Mouse (Mus musculus): ENCODE data around the gene Zfyve19. TPM values are rescaled to one million over a fixed set of nuclear protein-coding genes. Genes with fewer than 3 reads are reported as not detected.

The Zfyve19 gene
- total RNA-seq, 2 experiments from 2014 or later = 51.3 to 52.0 TPM

DNA sequence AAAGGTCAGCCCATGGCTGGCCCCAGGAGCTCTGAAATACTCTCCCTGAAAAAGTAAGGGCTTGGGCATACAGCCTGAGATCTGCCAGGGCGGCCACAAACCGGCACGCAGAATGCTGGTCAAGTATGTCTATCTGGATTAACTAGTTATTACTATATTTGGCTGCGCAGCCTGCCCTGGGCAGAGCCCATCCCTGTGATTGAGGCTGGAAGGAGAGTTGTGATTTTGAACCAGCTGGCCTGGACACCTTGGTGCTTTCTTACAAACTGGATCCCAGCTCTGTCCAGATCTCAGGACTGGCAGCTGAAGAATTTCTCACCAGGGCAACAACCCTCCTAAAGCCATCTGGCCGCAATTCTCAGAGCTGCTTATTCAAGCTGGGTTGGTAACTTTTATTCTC lies 14.3 kb upstream of the Zfyve19 start:
- intact Hi-C loops (cut with DNase I) = no loop called here

DNA sequence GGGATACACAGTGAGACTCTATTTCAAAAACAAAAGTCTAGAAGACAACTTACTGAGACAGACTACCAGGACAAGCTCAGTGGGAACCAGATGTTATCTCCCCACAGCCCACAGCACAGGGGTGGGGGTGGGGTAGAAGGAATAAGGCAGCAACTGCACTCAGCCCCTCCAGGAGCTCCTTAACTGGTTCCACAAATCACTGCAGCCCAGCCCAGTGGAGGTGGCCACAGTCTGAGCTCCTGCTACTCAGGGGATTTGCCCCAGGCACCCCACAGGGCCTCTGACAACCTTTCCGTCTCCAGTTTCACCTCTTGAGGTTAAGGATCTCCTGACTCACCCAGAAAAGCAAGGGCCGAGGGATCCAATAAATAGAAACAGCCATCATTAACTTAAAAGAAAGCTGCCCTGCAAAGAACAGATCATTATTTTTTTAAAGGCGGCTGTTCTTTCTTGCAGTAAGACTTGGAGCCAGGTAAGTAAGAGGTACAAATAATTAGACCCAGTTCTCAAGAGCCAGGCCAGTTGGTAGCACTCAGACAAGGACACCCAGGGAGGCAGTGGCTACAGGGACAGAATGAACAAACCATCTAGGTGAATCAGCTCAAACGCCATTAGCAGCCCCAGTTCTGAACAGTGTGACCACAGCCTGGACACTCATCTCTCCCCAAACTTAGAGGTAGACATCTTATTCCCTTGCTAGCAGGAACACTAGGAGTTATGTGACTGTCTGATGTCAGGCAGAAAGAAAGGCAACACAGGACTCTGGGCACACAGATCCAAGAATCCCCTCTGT lies 11.9 kb upstream of the Zfyve19 start:
- intact Hi-C loops (cut with DNase I) = no loop called here
- no peak for DNase-seq

More for the DNA sequence above, 14.3 kb upstream of the Zfyve19 start:
- DNase-seq = no peak

DNA sequence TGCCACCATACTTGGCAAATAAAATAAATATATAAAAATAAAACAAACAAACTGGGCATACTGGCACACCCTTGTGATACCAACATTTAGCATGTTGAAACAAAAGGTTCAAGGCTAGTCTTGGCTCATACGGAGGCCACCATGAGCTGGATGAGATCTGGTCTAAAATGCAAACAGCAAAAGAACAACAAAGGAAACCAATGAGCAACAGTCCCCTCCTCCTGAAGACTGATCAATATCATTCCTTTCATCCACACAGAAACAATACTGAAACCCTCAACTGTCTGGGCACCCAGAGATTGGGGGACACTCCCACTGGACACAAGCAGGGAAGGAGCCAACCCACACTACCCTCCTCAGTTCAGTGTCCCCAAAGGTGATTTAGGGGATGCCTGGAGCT lies 10.9 kb upstream of the Zfyve19 start:
- no peak for DNase-seq
- intact Hi-C loops (cut with DNase I) = no loop called here

DNA sequence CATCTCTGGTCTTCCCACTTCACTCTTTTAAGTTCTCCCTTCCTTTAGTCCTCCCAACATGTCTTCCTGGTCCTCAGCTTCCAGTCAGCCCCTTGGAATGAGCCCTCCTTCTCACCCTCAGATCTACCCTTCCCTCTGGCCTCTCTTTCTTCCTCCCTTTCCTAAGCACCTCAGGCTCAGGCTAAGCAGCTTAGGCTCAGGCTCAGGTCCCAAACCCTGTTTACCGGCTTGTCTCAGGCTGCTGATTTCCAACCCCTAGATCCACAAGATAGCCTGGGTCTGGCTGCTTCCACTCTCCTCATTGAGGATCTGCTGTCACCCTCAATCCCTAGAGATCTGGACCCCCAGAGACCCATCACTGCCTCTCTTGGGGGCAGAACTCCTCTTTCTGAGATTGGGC lies 10.4 kb upstream of the Zfyve19 start:
- no peak for DNase-seq
- intact Hi-C loops (cut with DNase I) = no loop called here

DNA sequence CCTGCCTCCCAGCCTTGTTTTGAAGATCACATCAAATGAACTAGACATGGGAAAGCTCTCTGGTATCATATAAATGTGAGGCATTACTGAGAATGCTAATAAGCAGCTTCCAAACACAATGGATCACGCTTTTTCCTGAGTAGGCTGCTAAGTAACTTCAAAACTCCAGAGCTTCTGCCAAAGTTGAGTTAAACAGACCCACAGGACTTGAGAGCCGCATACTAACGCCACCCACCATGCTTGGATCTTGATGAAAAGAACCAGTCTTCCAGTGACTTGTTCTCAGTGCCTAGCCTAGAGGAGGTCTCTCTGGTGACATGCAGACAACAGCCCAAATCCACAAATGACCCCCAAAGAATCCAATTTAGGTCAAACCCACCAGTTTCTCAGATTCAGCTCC lies 9.5 kb upstream of the Zfyve19 start:
- intact Hi-C loops (cut with DNase I) = no loop called here
- no peak for DNase-seq

DNA sequence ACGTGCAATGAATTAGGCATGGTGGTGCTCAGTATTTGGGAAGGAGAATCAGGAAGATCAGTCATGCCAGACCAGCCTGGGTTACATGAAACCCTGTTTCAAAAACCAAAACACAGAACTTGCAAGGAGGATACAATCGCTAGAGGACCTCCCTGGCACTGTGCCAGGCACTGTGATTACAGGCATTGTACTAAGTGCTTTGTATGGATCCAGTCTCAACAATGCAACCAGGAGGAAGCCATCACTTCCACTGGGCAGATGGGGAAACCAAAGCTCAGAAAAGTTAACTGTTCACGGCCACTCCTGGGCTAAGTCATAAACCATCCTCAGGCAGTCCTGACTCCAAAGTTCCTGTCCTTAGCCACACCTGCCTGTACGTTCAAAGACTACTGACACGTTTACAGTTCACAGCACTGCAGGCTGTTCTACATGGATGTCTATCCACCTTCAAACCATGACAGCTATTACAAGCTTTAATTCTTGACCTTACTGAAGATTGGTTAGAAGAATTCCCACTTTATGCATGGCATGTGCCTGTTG lies 5.4 kb upstream of the Zfyve19 start:
- peak; percentile 21 for DNase-seq

DNA sequence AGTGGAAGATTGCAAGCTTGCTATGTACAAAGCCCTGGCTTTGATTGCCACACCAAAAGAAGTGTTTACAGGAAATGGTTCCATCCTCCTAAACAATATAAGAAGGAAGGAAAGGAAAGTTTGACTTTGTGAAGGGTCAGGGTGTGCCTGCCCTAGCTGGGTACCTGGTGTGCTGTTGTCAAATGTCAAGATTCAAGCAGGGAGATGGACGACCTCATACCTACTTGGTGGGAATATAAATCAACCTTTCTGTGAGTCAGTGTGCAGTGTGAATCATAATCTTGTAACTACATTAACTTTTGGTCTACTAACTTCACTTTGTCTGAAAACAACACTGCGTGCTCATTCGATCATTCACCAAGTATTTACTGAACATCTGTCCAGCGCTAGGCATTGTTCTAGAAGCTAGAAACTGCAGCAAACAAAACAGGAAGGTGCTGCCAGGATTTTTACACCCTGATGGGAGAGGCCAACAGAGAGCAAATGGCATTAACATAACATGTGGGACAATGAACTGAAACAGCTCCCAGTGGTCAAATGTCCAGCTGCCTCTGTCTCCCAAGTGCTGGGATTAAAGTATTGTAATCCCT lies 4.5 kb upstream of the Zfyve19 start:
- intact Hi-C loops (cut with DNase I) = no loop called here
- no peak for DNase-seq

More for the DNA sequence above, 5.4 kb upstream of the Zfyve19 start:
- intact Hi-C loops (cut with DNase I) = no loop called here

DNA sequence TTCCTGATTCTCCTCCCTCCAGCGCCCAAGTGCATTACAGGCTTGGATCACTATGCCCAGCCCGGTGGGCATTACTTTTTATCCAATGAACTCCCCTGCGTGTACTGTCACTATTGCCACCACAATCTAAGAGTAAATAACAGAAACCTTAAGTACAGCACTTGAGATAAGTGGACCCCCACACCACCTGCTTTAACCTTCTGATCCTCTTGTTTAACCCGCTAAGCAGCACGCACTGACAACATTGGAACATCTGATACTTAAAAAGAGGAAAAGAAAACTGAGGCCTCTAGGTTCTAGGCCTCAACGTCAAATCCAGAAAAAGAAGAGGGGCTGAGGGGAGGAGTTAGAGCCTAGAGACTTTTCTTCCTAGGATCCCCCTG lies 465 bp upstream of the Zfyve19 start:
- DNase-seq = no peak
- intact Hi-C loops (cut with DNase I) = no loop called here

DNA sequence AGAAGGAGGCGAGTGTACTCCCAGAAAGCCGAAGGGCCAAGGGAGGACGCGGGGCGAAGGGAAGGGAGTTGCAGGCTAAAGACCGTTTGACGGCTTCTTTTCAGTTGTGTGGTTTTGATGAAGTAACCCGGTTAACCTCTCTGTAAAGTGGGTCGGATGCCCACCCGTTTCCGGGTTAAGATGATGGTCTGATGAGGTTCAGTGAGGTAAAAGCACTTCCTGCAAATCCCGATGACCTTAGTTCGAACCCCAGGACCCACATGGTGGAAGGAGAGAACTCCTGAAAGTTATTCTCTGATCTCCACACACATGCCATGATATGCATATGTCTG lies 725 bp downstream of the Zfyve19 start:
- intact Hi-C loops (cut with DNase I) = no loop called here
- no peak for DNase-seq

DNA sequence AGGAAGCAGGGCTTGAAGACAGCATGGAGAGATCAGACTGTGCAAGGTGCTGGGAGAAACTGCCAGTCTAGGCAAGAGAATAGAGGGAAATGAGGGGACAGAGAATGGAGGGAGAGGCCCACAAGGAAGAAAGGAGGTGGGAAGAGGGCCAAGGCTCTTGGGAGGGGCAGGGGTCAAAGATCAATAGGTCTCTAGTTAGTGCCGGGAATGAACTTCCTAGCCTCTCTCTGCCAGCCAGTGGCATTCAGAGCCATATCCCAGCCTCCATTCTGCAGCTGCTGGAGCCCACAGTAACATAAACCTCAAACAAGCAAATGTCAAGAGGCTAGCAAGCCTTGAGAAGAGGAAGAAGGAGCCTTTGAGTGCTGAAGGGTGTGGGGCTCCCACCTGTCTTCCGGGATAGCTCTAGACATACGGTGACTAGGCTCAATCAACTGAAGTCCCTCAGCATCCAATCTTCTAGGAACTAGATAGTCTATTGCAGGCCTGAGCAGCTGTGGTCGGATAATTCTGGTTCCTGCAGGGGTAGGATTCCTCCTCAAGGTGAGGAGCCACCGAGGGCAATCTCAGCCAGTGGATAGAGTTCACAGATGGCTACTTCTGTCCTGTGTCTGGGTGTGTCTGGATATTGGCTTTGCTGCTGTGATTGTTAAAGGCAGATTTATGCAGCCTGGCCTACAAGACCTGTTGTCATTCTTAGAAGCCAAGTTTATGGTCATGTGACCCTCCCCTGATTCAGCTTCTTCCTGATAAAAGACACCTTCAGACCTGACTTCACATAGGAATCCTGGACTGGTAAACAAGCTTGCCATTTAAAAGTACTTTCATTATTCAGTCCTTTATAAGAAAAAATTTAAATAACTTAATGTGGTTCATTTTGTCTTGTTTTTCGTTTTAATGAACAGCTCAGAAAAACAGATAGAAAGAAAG lies 21.6 kb downstream of the Zfyve19 start, which contains the start of gene Ppp1r14d:
Gene Ppp1r14d, minus strand, starts transcription at position 132 of the 930 bp plus-strand sequence.
- no peak for DNase-seq
- intact Hi-C loops (cut with DNase I) = no loop called here

DNA sequence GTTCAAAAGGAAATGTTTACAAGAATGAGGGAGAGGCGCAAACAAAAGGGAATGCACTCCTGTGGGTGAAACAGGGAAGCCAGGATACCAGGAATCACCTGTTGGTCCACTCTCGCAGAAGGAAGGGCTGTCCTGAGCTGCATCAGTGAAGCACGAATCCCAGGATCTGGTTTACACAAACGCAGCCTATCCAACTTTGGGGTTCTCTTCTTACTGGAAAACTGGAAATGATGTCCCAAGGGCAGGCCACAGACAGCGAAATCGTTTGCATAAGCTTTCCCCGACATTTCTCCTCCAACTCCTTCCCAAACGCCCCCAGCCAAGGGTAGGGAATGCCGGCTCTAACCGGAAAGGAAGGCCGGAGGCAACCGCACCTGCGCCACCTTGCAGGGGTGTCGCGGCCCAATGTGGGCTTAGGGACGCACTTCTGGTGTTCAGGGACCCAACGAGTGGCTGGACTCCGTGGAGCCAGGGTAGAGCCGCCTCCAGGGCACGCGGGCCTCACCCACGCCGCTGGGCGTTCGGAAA lies 28.3 kb downstream of the Zfyve19 start:
- DNase-seq = no peak

DNA sequence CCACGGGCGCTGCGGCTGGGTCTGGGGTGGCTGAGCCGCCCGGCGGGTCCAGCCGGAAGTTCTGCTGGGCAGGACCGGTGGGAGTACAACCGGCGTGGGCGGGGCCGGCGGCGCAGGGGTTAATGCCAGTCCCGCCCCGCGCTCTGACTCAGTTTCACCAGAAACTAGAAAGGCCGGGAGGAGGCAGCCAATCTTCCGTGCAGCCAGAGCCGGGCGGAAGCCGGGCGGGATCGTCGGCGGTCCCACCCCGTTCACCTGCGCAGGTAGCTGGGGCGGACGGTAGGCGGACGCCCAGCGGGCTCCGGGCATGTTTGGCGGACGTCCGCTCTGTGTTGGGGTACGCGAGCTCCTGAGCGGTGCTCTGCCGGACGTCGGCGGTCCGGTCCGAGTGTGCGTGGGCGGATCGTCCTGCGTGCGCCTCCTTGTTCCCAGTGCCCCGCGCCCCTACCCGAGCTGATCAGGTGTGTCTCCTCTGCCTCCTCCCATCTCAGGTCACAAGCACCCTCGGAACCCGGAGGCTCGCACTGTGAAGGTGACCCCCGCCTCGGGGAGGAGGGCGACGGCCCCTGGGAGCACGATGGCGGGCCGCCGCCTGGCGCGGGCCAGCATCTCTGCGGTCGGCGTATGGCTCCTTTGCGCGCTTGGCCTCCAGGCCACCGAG lies 28.9 kb downstream of the Zfyve19 start, which contains the start of gene Spint1:
Gene Spint1, plus strand, starts transcription at position 153 of the 661 bp plus-strand sequence.
- intact Hi-C loops (cut with DNase I) = no loop called here
- no peak for DNase-seq

More for the DNA sequence above, 28.3 kb downstream of the Zfyve19 start:
- intact Hi-C loops (cut with DNase I) = no loop called here

DNA sequence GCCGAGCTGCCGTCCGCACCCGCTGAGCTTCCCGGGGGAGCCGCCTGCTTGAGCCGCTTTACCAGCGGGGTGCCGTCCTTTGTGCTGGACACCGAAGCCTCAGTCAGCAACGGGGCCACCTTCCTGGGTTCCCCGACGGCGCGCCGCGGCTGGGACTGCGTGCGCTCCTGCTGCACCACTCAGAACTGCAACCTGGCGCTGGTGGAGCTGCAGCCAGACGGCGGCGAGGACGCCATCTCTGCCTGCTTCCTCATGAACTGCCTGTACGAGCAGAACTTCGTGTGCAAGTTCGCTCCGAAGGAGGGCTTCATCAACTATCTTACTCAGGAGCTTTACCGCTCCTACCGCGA lies 29.4 kb downstream of the Zfyve19 start:
- intact Hi-C loops (cut with DNase I) = no loop called here
- DNase-seq = no peak

DNA sequence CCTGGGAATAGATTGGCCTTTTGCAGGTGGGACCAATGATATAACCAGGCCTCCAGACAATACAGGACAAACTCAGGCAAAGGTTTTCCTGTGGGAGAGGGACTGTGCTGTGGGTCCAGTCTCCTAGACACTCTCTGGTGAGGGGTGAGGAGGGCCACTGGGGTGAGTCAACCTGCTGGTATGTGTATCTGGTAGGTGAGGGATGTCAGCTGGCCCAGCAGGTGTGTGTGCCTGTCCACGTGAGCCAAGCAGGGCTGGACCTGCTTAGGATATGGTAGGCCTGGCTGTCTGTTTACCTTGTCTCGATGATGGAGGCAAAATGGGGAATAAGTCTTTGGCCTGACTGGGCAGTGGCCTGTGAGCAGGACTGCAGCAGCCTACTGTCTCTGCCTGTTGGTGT lies 30.3 kb downstream of the Zfyve19 start:
- intact Hi-C loops (cut with DNase I) = no loop called here
- DNase-seq = no peak

DNA sequence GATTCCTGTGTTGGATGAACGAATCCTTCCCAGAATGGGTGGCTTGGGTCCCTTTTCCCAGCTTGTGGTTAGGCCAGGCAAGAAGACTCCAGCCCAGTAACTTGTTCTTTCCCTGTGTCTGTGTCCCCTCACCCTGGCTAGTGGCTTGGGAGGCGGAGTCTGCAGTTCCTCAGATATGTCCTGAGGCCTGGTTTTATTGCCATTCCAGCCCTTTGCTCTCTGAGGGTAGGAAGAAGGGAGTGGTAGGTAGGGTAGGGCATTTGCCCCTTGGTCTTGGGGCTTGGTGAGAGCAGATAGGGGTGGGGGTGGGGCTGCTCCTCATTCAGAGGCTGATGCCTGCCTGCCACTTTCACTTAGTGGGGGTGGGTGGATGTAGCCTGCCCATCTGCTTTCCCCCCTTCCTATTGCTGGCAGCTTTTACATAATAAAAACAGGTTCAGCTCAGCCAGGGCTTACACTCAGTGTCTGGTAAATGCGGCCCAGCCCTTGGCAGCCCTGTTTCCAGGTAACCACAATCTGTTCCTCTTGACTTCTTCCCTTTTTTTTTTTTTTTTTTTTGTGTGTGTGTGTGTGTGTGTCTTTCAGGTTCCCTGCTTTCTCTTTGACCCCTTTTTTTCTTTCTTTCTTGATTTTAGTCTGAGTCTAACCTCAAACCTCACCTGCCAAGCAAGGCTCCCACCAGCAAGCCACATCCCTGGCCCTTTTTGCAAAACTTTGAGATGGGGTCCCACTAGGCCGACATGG lies 31.8 kb downstream of the Zfyve19 start:
- no peak for DNase-seq
- intact Hi-C loops (cut with DNase I) = no loop called here

DNA sequence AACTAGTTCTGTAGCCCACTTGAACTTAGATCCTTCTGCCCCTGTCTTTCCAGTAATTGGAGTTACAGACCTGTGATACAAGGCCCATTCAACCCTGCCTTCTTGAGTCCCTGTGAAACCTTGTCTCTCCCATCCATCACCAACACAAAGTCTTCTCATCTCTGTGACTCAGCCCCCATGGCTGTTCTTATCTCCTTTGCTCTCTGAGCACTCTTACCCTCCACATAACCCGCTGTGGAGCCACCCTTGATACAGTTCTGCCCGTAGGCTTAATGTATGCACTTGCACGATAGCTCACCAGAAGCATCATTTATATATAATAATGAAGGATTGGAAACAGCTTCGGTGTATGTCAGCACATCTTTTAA lies 32.4 kb downstream of the Zfyve19 start:
- no peak for DNase-seq
- intact Hi-C loops (cut with DNase I) = no loop called here

DNA sequence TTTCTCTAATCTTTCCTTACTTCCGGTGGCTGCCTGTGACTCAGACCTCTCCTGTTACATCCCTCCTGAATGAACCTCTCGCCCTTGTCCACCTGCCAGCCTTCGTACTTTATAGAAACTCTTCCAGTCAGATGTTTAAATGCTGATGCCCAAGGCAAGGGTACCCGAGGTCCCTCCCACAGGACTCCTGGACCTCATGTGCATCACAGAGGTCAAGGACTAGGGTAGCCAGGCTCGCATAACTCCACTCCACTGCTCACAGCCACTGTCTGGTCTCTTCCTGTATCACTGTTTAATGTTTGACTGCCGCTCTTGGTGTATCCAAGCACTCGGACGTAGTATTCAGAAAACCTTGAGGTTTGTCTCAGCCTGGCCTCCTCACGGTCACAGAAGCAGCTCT lies 34.1 kb downstream of the Zfyve19 start:
- DNase-seq = no peak
- intact Hi-C loops (cut with DNase I) = no loop called here

DNA sequence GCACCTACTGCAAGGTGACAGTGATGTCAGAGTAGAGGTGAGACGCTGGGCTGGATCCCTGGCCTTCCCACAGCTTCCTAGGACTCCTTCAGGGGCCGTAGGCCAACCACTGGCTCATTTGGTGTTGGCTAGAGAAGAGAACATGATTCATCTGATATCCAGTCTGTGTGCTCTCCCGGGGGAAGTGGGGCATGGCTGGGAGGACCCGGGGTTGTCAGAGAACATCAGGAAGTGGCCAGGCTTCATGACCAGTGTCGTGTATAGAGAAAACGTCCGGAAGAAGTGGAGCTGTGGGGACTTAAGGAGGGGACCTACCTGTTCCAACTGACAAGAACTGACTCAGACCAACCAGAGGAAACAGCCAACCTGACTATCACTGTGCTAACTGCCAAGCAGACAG lies 36.8 kb downstream of the Zfyve19 start:
- DNase-seq = no peak
- intact Hi-C loops (cut with DNase I) = no loop called here

DNA sequence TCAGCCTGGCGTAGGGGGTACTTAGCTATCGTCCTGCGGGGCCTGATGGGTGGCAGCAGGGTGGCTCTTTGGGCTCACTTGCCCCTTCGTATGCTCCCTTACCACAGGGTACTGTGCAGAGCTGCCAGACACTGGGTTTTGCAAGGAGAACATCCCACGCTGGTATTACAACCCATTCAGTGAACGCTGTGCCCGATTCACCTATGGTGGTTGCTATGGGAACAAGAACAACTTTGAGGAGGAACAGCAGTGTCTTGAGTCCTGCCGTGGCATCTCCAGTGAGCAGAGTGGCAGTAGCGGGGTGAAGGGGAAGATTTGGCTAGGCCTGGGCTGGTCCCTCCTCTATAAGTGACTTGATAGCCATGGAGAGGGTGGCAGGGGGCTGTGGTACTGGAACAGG lies 39.5 kb downstream of the Zfyve19 start:
- intact Hi-C loops (cut with DNase I) = no loop called here
- DNase-seq = no peak

DNA sequence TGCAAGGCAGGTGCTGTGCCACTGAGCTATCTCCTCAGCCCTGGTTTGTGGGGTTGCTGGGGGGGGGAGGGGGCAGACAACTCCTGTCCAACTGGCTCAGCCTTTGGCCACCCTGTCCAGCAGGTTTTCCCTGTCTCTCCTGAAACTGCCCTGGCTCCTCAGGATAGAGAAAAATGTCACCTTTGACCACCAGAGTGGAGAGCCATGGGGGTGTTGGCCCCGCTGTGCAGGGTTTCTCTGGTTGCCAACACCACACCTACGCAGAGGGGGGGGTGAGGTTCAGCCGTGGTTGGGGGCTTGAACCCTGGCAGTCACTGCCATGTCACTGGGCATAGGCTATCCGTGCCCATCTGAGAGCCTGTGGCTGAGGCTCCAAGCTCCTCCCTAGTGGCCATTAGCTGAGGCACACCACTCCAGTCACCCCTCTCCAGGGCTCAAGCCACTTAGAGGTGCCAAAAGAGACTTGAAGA lies 41.2 kb downstream of the Zfyve19 start:
- no peak for DNase-seq
- intact Hi-C loops (cut with DNase I) = loop anchor here (5.0 kb wide), 1 partner anchor 188 kb away; no protein-coding TSS in a partner anchor
